Mouse (Mus musculus): ENCODE data around the gene Stk16. TPM values are rescaled to one million over a fixed set of nuclear protein-coding genes. Genes with fewer than 3 reads are reported as not detected.
A peak's percentile ranks its signal among the peaks of the same experiment; 100 is the strongest.

The Stk16 gene
- polyA plus RNA-seq, 1 experiment from 2014 or later = 130 TPM

GRCm38 (mm10) chr1:75217893-75218226 lies 7.2 kb downstream of the Stk16 start:
- H3K4me3 ChIP-seq (ENCODE audit: low read depth, low read length) = peak overlapping the region; percentile 41; the same call in 1 of the 2 replicates
- H3K4me2 ChIP-seq (ENCODE audit: low read length) = peak overlapping the region; percentile 96
- DNase-seq (ENCODE audit: low spot score) = no peak

GRCm38 (mm10) chr1:75218227-75219001 lies 7.8 kb downstream of the Stk16 start:
- peaks cover 11% of the 10 kb centered on the region for H3K4me1 ChIP-seq (ENCODE audit: control insufficient read depth, insufficient read depth, low read length)
- H3K27ac ChIP-seq (ENCODE audit: low read depth, low read length) = peak overlapping the region; percentile 3; the same call in 1 of the 2 replicates
- H3K36me3 ChIP-seq (ENCODE audit: control insufficient read depth, insufficient read depth, low read length) = peaks cover 25% of the 10 kb centered on the region
- peak; percentile 69 for DNase-seq (ENCODE audit: low spot score)
- ATAC-seq = peak; percentile 62
- H3K4me2 ChIP-seq (ENCODE audit: low read length) = peak overlapping the region; percentile 96
- H3K4me3 ChIP-seq (ENCODE audit: low read depth, low read length) = peak overlapping the region; percentile 41
- H3K27me3 ChIP-seq (replicated peaks; ENCODE audit: control insufficient read depth, insufficient read depth, low read length) = peaks cover 33% of the 10 kb centered on the region
- WGBS = 1% methylated on average over 38 of the region's 38 CpGs
- no peaks in the 10 kb centered on the region for H3K9me3 ChIP-seq (replicated peaks; ENCODE audit: control insufficient read depth, low read length)
- H3K9ac ChIP-seq (ENCODE audit: low read length) = peak overlapping the region; percentile 59

More at GRCm38 (mm10) chr1:75217893-75218226, 7.2 kb downstream of the Stk16 start:
- Histone ChIP-seq H3K27me3 (replicated peaks; ENCODE audit: control insufficient read depth, insufficient read depth, low read length) (peaks cover 33% of the 10 kb centered on the region), H3K9ac (ENCODE audit: low read length) (no peak overlapping the region), H3K9me3 (replicated peaks; ENCODE audit: control insufficient read depth, low read length) (no peaks in the 10 kb centered on the region), H3K36me3 (ENCODE audit: control insufficient read depth, insufficient read depth, low read length) (peaks cover 31% of the 10 kb centered on the region), H3K4me1 (ENCODE audit: control insufficient read depth, insufficient read depth, low read length) (peaks cover 11% of the 10 kb centered on the region), H3K27ac (ENCODE audit: low read depth, low read length) (peak overlapping the region; percentile 3; the same call in 1 of the 2 replicates)
- peak; percentile 9; the same call in 1 of the 2 replicates for ATAC-seq
- WGBS = 2% methylated on average over 6 of the region's 6 CpGs

DNA sequence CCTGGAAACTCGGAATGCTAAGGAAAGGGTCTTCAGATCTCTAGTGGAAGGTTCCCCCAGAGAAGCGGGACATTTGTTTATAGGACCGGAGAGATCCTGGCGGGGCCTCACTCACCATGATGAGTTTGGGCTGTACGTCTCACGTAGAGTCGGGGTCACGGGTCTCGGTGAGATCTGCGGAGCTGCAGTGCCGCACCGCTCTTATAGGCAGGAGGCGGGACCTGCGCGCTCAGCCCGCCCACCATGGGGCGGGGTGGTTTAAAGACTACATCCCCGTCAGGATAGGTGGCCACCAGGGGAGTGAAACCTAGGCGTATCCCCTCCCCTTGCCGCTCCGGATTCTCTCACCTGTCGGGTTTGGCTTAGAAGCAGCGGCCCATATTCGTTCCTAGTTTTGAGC lies 8.4 kb downstream of the Stk16 start:
- Histone ChIP-seq H3K27me3 (replicated peaks; ENCODE audit: control insufficient read depth, insufficient read depth, low read length) (peaks cover 33% of the 10 kb centered on the region), H3K4me3 (ENCODE audit: low read depth, low read length) (peak overlapping the region; percentile 41), H3K9ac (ENCODE audit: low read length) (peak overlapping the region; percentile 59), H3K4me2 (ENCODE audit: low read length) (peak overlapping the region; percentile 96), H3K27ac (ENCODE audit: low read depth, low read length) (no peak overlapping the region), H3K9me3 (replicated peaks; ENCODE audit: control insufficient read depth, low read length) (no peaks in the 10 kb centered on the region), H3K36me3 (ENCODE audit: control insufficient read depth, insufficient read depth, low read length) (peaks cover 19% of the 10 kb centered on the region), H3K4me1 (ENCODE audit: control insufficient read depth, insufficient read depth, low read length) (peaks cover 11% of the 10 kb centered on the region)
- DNase-seq (ENCODE audit: low spot score) = peak; percentile 75
- peak; percentile 85 for ATAC-seq
- WGBS = under 1% methylated on average over 24 of the region's 24 CpGs

GRCm38 (mm10) chr1:75219531-75219930 lies 8.9 kb downstream of the Stk16 start, which contains the start of gene Tuba4a:
Gene Tuba4a (minus strand): TSS chr1:75219865.
- 0% methylated on average over 34 of the region's 34 CpGs for WGBS
- Histone ChIP-seq H3K27ac (ENCODE audit: low read depth, low read length) (no peak within 1 kb of the TSS), H3K4me1 (ENCODE audit: control insufficient read depth, insufficient read depth, low read length) (peaks cover 11% of the 10 kb centered on the region), H3K4me3 (ENCODE audit: low read depth, low read length) (peak within 1 kb of the TSS; percentile 41), H3K4me2 (ENCODE audit: low read length) (peak within 1 kb of the TSS; percentile 96), H3K9ac (ENCODE audit: low read length) (peak within 1 kb of the TSS; percentile 59), H3K9me3 (replicated peaks; ENCODE audit: control insufficient read depth, low read length) (no peaks in the 10 kb centered on the region), H3K27me3 (replicated peaks; ENCODE audit: control insufficient read depth, insufficient read depth, low read length) (peaks cover 33% of the 10 kb centered on the region), H3K36me3 (ENCODE audit: control insufficient read depth, insufficient read depth, low read length) (peaks cover 14% of the 10 kb centered on the region)
- ATAC-seq (peak; percentile 54), DNase-seq (ENCODE audit: low spot score) (peak; percentile 17)

GRCm38 (mm10) chr1:75221538-75221937 lies 10.9 kb downstream of the Stk16 start:
- H3K27me3 ChIP-seq (replicated peaks; ENCODE audit: control insufficient read depth, insufficient read depth, low read length) = peaks cover 33% of the 10 kb centered on the region
- ATAC-seq (no peak), DNase-seq (ENCODE audit: low spot score) (no peak)
- no peaks in the 10 kb centered on the region for H3K9me3 ChIP-seq (replicated peaks; ENCODE audit: control insufficient read depth, low read length)
- 81% methylated on average over 3 of the region's 3 CpGs for WGBS
- H3K9ac ChIP-seq (ENCODE audit: low read length) = no peak overlapping the region
- H3K4me1 ChIP-seq (ENCODE audit: control insufficient read depth, insufficient read depth, low read length) = peaks cover 11% of the 10 kb centered on the region
- no peak overlapping the region for H3K4me3 ChIP-seq (ENCODE audit: low read depth, low read length)
- no peak overlapping the region for H3K27ac ChIP-seq (ENCODE audit: low read depth, low read length)
- no peak overlapping the region for H3K4me2 ChIP-seq (ENCODE audit: low read length)
- H3K36me3 ChIP-seq (ENCODE audit: control insufficient read depth, insufficient read depth, low read length) = no peaks in the 10 kb centered on the region

GRCm38 (mm10) chr1:75222926-75223325 lies 12.3 kb downstream of the Stk16 start:
- H3K27me3 ChIP-seq (replicated peaks; ENCODE audit: control insufficient read depth, insufficient read depth, low read length) = peaks cover 28% of the 10 kb centered on the region
- H3K9ac ChIP-seq (ENCODE audit: low read length) = no peak overlapping the region
- ATAC-seq (no peak), DNase-seq (ENCODE audit: low spot score) (no peak)
- no peaks in the 10 kb centered on the region for H3K9me3 ChIP-seq (replicated peaks; ENCODE audit: control insufficient read depth, low read length)
- 80% methylated on average over 6 of the region's 6 CpGs for WGBS
- H3K4me1 ChIP-seq (ENCODE audit: control insufficient read depth, insufficient read depth, low read length) = peaks cover 11% of the 10 kb centered on the region
- H3K4me3 ChIP-seq (ENCODE audit: low read depth, low read length) = no peak overlapping the region
- no peaks in the 10 kb centered on the region for H3K36me3 ChIP-seq (ENCODE audit: control insufficient read depth, insufficient read depth, low read length)
- no peak overlapping the region for H3K27ac ChIP-seq (ENCODE audit: low read depth, low read length)
- H3K4me2 ChIP-seq (ENCODE audit: low read length) = no peak overlapping the region

- WGBS = 74% methylated on average over 6 of the region's 6 CpGs
- Histone ChIP-seq H3K9me3 (replicated peaks; ENCODE audit: control insufficient read depth, low read length) (no peaks in the 10 kb centered on the region), H3K4me1 (ENCODE audit: control insufficient read depth, insufficient read depth, low read length) (peaks cover 6% of the 10 kb centered on the region), H3K4me3 (ENCODE audit: low read depth, low read length) (no peak overlapping the region), H3K9ac (ENCODE audit: low read length) (no peak overlapping the region), H3K27ac (ENCODE audit: low read depth, low read length) (no peak overlapping the region), H3K4me2 (ENCODE audit: low read length) (no peak overlapping the region), H3K27me3 (replicated peaks; ENCODE audit: control insufficient read depth, insufficient read depth, low read length) (peaks cover 23% of the 10 kb centered on the region), H3K36me3 (ENCODE audit: control insufficient read depth, insufficient read depth, low read length) (no peaks in the 10 kb centered on the region)
- DNase-seq (ENCODE audit: low spot score) (no peak), ATAC-seq (no peak)
Observed at GRCm38 (mm10) chr1:75223532-75223931, 12.9 kb downstream of the Stk16 start.

DNA sequence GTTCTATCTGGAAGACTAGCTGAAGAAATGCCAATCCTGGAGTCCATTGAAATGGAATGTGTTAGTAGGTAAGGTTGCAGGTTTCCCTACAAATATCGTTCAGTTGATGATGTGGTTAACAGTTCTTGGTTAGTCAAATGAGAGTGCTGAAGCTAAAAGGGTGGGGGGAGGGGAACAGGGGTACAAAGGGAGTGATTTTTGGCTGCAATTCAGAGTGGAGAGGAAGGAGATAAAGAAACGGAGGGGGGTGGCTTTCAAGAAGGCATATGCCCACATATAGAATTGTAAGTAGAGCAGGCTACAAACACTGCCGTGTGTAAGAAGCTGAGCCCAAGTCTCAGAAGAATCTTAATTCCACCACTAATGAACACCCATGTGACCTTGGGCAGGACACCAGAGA lies 14.8 kb downstream of the Stk16 start:
- H3K27me3 ChIP-seq (replicated peaks; ENCODE audit: control insufficient read depth, insufficient read depth, low read length) = peaks cover 9% of the 10 kb centered on the region
- 49% methylated on average over 3 of the region's 3 CpGs for WGBS
- no peaks in the 10 kb centered on the region for H3K9me3 ChIP-seq (replicated peaks; ENCODE audit: control insufficient read depth, low read length)
- H3K4me2 ChIP-seq (ENCODE audit: low read length) = no peak overlapping the region
- no peaks in the 10 kb centered on the region for H3K4me1 ChIP-seq (ENCODE audit: control insufficient read depth, insufficient read depth, low read length)
- H3K4me3 ChIP-seq (ENCODE audit: low read depth, low read length) = no peak overlapping the region
- no peaks in the 10 kb centered on the region for H3K36me3 ChIP-seq (ENCODE audit: control insufficient read depth, insufficient read depth, low read length)
- H3K9ac ChIP-seq (ENCODE audit: low read length) = no peak overlapping the region
- H3K27ac ChIP-seq (ENCODE audit: low read depth, low read length) = no peak overlapping the region
- no peak for ATAC-seq
- DNase-seq (ENCODE audit: low spot score) = no peak

DNA sequence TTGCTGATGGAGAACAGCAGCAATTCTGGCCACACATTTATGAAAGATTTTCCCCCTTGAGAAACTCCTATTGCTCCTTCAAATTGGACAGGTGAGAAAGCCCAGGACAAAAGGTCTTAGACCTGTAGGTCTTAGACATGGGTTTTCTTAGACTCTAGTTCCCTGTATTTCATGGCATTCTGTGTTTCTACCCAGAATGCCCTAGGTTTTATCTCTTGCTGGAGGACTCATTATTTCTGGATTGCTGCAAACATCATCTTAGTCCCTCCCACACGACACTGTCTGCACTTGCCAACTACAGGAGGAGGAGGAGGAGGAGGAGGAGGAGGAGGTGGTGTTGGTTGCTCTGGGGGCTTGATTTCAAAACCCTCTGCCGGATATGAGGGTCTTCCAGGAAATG lies 15.5 kb downstream of the Stk16 start:
- ATAC-seq (no peak), DNase-seq (ENCODE audit: low spot score) (no peak)
- no peak overlapping the region for H3K4me3 ChIP-seq (ENCODE audit: low read depth, low read length)
- no peak overlapping the region for H3K9ac ChIP-seq (ENCODE audit: low read length)
- no peaks in the 10 kb centered on the region for H3K36me3 ChIP-seq (ENCODE audit: control insufficient read depth, insufficient read depth, low read length)
- no peaks in the 10 kb centered on the region for H3K4me1 ChIP-seq (ENCODE audit: control insufficient read depth, insufficient read depth, low read length)
- 57% methylated on average over 2 of the region's 2 CpGs for WGBS
- 0 out of 2 replicates have a peak, but pooled peaks cover 3% of the 10 kb centered on the region for H3K27me3 ChIP-seq (replicated peaks; ENCODE audit: control insufficient read depth, insufficient read depth, low read length)
- H3K4me2 ChIP-seq (ENCODE audit: low read length) = no peak overlapping the region
- H3K27ac ChIP-seq (ENCODE audit: low read depth, low read length) = no peak overlapping the region
- no peaks in the 10 kb centered on the region for H3K9me3 ChIP-seq (replicated peaks; ENCODE audit: control insufficient read depth, low read length)

Measured in forebrain, embryonic 14.5 days (tissue).